Mouse (Mus musculus) heart, adult 18-20 months (tissue): ENCODE measurements at regions not wholly inside any gene's neighbourhood (a gene's known extent, or its start where the extent isn't known, plus 50 kb on each side); places are given as distances from the start of the nearest gene placed in this dataset.
A peak's percentile ranks its signal among the peaks of the same experiment; 100 is the strongest.

Source experiments
- DNase-seq, 2 experiments: peaks; one replicate each; pipeline ENCODE4 v3.0.0; 2021 to 2022; ENCODE audit warnings: mixed read lengths in 1 of 2

DNA sequence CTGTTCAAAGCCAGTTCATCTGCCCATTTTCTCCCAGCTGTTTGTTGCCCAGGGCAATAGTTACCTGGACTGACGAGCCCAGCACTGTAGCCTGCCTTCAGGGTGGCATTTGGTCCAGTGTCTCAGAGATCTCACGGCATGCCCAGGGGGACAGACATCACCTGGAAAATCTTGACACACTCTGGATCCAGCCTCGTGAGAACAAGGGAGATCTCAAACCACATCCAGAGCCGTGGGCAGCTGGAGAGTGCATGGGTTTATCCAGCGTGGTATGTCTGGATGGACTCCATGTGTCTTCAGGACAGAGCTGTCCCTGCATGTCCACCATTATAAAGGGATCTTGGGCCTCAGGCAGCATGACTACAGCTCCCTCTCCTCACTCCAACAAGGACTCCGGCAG is 116.6 kb upstream of the Zdhhc25 start:
- no peak for DNase-seq

DNA sequence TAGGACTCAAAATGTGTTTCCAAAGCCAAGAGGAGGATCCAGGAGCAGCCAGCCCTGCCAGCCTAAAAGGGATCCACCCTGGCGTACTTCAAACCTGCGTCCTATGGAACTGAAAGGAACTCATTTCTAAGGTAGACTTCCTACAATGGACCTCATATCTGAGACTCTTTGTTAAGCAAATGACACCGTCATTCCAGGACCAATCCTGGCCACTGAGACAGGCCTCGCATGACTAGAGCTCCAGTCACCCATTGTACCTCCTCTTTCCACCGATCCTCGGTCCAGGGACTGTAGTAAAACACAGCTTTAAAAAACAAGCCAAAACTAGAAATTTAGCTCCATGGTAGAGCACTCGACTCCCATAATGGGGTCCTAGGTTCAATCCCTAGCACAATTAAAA is 110.4 kb upstream of the Zdhhc25 start:
- no peak for DNase-seq

DNA sequence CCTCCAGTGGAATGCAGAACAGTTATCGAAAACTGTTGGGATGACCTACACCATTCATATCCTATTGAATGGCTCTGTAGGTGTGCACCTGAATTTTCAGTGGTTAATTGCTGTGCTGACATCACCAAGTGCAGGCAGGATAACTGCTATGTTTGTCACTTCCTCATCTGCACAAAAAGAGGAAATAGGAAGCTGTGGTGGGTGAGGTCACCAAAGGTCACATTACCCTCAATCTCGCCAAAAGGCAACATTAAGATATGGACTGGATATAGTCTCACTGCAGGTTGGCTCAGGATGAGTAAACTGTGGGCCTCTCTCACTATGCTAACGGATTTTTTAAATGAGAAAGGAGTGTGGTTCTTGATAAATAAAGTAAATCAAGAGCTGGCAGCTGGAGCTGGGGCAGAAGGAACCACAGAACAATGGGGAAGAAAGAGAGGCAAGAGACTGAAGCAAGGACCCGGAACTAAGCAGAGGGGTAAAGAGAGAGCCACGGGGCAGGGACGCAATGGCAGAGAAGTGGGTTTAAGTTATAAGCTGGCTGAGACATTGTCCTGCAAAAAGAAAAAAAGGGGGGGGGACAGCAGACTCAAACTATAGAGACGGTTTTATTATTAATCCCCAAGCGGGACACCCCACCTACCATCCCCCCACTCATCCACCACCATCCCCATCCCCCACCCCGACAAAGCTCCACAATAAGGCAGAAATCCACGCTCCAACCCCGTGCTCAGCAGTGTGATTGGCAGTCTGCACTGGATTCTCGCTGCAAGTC is 109.6 kb upstream of the Zdhhc25 start:
- DNase-seq: peak in 1 of 2 experiments; percentile 19

DNA sequence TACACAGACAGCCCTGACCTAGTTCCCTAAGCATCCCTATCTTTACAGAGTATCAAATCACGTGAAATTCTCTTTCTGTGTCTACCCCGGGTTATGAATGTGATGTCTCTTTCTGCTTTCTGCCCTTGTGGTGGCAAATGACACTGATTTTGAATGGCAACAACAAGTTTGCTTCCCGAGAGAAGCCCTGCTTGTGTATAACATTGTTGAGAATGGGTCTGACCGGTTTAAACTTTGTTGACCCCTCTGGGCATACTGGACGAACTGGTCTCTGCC is 109.1 kb upstream of the Zdhhc25 start:
- no peak for DNase-seq

DNA sequence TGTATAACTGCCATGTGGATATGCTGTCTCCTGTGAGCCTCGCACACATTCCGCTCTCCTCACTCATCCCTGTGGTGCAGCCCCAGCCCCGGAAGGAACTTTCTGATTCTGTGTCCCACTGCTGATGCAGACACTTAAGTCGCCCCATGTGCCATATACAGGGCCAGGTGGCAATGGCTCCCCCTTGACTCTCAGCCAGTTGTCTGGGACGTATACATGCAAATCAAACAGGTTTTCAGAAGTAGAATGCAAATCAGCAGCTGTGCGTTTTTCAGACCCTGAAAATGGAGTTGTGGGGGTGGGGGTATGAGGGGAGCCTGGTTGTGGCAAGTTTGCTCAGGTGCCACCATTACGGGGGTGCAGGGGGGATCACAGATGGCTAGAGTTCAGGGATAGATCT is 102.1 kb upstream of the Zdhhc25 start:
- DNase-seq: no peak

DNA sequence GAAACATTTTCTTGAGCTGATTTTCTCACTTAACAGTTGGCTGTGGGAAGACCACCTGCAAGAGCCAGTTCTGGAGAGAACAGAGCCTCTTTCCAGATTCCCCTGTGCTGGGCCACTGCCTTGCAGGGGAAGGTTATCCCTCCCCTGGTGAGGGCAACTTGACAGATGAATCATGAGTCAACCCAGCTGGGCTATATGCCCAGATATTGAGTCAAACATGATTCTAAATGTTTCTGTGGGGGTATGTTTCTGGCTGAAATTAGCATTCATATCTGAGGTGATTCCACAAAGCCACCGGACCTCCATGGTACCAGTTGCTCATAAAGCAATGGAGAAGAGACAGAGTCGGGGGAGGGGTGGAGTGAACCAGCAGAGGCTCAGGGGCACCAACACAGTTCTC is 97.8 kb upstream of the Zdhhc25 start:
- peak; percentile 6 to 23 for DNase-seq

DNA sequence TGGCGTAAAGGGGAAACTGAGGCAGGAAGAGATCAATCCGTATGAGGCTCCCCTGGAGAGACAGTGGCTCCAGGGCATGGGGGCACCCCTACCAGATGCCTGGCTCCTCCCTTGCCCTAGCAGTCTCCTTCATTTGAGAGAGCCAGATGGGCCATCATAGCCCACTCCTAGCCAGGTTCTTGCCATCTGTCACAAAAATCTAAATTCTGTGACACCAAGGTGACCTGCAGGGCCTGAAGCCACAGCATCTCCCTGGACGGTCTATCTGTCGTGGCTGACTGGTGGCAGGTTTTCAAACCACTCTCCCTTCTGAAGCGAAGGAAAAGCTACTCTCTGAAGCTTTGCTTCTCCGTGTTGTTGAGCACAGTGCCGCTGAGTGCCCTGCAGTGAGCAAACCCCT is 96.2 kb upstream of the Zdhhc25 start:
- DNase-seq: no peak

DNA sequence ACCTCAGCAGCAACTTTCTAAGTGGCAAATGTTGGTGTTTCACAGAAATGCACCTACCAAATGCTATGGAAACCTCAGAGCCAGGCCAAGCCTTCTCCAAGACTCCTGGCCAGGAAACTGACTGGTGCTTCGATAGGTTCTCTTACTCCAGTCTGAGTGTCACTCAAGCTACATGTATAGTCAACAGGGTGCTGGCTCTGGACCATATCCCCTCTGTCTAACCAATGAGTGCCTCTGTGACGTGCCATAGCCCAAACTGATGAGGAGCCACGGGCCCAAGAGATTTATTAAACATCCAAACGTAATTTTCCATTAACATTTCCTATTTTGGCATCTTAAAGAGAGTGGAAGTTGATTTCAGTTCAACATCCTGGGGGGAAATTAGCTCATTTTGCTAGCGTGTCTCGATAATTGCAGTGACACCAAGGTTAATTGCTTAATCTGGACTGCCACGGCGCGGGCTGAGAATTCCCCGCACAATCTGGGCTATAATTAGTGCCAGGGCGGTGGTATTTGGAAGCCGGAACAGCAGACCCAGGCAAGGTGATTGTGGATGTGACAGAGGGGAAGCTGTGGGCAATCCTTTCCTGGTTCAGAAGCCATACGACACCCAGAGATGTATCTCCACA is 94.5 kb upstream of the Zdhhc25 start:
- no peak for DNase-seq

DNA sequence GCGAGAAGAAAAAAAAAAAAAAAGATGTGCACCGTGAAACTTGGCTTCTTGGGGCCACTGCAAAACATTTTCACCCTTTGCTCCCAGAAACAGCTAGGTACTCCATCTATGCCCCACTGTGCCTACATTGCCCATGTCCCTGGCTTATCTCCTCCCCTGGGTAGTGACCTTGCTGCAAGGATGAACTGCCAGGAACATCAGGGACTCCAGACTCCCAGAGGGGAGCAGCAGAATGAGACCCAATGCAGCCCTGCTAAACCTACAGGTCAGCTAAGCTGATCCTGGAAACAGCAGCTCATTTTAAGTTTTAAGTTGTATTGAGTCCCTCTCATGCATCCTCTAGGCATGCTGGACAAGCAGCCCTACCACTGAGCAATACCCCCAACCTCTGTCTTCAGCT is 92.2 kb upstream of the Zdhhc25 start:
- no peak for DNase-seq

DNA sequence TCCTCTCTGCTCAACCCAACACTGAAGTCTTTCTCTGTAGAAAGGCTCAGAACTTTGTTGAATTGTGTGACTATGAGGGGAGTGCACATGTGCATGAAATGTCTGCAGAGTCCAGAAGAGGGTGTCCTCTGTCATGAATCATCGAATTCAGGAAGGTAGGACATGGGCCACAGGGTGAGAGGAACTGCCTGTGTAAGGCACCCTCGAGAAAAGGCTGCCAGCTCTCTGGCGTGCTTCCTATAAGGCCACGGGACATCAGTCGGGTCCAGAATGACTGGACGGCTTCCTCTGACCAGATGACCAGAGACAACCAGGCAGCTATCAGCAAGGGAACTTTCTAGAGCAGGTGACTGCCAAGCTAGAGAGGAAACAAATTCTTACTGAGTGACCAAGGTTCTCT is 91.1 kb upstream of the Zdhhc25 start:
- peak in 1 of 2 experiments; percentile 10 for DNase-seq

DNA sequence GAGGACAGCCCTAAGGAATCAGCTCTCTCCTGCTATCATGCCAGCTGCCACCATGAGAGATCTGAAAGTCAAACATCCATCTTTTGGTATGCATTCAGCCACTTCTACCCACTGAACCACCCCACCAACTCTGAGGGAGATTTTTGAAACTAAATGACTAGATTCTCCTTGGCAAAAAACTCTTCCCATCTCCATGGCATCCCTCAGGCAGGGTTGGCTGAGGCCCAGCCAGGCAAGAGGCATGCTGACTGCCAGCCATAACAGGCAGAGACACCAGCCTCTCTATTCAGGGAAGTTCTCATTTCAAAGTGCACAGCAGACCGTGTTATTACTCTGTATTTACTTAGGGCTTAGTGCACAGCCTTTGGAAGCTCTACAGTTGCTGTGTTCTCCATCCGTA is 90.5 kb upstream of the Zdhhc25 start:
- no peak for DNase-seq

DNA sequence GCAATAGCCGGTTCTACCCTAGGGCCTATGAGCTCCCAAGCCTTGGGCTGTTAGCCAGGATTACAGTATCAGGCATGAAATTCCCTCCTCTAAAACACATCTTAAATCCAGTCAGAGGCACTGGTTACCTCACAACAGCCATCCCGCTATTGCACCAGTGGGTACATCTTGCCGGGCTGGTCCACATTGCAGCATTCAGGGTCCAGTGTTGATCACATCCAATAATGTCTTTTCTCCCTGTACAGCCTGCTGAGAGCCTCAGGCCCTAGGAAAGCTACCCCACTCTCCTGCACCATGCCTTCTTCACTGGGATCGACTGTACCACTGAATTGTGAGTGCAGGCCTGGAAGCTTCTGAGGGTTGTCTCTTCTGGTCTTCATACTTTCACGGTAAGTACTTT is 86.0 kb upstream of the Zdhhc25 start:
- no peak for DNase-seq

DNA sequence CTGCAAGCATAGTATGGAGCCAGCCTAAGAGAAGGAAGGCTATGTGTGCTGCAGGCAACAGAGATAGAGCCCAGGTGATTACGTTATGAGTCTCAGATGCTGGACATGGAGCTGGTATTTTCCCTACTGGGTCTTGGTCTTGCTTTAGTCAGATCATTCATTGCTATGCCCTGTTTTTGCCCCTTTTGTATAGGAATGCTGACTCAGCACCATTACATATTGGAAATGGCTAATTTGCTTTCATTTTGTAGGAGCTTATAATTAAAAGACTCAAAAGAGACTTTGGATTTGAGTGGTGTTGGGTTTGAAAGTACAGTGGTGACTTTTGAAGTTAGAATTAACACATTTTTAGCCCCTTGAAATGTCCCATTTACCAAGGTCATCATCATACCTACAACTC is 68.9 kb upstream of the Zdhhc25 start:
- no peak for DNase-seq

DNA sequence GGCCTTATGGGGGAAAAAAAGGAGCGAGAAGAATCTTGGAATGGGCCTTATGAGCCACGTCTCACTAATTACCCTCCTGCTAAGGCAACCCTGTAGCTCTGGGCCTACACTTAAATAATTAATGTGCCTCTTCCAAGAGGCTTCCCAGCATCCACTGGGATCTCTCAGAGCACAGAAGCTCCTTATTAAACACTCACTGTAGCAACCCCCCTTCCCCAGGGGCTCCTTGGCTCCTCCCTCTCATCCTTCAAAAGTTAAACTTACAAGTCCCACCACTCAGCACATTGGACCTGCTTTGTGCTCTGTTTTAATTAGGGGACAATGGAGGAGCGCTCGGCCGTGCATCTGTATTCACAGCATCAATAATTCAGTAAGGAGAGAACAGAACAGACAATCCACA is 68.1 kb upstream of the Zdhhc25 start:
- no peak for DNase-seq

DNA sequence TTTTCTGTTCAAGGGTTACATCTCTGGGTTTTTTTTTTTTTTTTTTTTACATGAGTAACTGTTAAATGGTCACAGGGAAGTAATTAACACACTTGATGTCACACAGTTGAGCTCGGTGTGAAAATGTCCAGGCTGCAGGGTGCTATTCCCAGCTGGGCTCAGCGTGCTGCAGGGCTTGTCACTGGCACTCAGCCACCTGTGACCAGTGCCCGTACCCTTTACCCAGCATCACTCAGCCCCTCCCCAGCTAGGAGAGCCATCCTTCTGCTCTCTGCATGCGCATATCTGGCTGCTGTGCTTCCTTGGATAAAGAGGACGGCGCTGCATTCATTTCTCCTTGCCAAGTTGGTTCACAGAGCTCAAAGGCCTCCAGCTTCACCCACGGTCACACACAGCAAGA is 66.7 kb upstream of the Zdhhc25 start:
- no peak for DNase-seq

DNA sequence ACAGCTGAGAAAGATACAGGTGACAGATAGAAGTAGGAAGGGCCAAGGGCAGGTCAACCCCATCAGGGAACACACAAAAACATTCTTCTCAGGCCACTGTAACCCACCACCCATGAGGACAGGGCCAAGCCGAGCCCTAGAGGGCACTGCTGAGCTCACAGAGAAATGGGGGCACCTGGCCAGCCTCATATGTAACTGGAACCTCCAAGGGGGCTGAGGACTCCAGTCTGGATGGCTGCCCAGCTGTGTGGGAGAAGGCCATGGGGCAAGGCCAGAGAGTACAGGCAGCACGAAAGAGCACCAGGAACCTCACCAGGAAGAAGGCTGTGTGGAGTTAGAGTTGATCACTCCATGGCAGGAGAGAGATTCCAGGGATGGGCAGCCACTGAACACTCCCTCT is 64.6 kb upstream of the Zdhhc25 start:
- DNase-seq: no peak

DNA sequence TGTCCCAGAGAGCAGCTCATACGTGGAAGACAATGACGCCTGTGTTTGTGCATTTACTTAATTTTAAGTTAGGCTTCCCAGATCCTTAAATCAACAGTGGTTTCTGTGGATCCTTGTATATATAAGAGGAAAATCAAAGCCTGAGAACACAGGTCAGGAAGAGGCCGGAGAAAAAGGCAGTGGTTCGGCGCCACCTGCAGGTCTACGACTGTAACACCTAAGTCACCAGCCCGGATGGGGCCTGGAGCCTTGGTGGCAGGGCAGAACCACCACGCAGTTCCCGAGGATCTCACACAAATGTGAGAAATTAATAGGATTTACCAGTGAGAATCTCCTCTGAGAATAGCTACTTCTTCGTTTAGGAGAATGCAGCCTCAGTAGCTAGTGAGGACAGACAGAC is 62.9 kb upstream of the Zdhhc25 start:
- peak in 1 of 2 experiments; percentile 34 for DNase-seq

DNA sequence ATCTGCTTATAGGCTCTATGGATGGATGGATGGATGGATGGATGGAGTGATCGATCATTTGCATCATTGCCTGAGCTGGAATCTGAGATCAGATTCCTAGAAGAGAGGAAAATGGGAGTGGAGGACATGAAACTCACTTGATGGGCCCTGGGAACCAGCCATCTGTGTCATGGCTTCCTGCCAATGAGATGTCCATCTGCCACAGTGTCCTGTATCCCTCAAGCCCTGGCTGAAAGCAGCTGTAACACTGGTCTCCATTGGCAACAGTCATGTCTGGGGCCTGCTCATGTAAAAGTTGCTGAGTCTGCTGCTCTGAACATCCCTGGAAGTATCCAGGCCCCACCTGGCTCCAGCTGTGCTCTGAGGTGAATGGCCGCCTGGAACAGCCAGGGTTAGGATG is 57.5 kb upstream of the Zdhhc25 start:
- DNase-seq: no peak

DNA sequence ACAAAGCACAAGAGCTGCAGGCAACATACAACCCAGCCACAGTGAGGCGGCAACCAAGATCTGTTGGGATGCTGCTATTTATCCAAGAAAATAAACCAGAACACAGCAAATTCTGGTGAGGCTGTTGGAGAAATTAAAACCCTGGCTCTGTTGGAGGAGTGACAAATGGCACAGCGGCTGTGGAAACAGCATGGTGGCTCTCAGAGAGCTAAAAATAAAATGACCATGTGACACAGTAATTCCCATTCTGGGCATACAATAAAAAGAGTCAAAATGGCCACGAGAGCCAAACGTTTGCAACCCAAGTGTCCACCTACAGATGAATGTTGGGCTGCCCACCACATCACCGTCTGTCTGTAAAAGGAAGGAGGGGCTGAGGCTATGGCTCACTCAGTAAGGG is 55.9 kb upstream of the Zdhhc25 start:
- no peak for DNase-seq

DNA sequence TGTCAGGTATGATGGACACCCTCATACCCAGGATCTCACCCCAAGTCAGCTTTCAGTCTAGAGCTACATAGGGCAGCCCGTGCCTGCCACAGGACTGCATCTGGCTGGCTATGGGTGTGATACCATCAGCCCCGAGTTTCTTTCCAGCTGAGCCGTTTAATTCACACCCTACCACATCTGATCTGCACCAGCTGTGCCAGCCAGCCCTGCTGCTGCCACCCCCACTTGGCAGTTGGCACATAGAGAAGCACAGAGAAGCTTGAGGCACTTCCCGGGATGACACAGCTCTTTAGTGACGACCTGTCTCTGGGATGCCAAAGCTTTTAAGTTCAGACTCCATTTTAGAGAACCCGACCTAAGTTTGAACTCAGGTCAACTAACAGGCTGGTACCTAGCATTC is 51.8 kb upstream of the Zdhhc25 start:
- no peak for DNase-seq
